Mouse (Mus musculus) effector memory CD4-positive, alpha-beta T cell, adult 5 months (primary cell): Measurements from ENCODE around the gene Ndufa12. TPM values are rescaled to one million over a fixed set of nuclear protein-coding genes. Genes with fewer than 3 reads are reported as not detected.

Source experiments
- polyA plus RNA-seq: library from polyadenylated mRNA; unstranded; fragments of 100-300 nt; shearing (Covaris generic); gene quantifications from one replicate; pipeline ENCODE4 v1.2.1, GENCODE M21; 2017

Ndufa12 gene
- polyA plus RNA-seq, result 72.4 TPM

DNA sequence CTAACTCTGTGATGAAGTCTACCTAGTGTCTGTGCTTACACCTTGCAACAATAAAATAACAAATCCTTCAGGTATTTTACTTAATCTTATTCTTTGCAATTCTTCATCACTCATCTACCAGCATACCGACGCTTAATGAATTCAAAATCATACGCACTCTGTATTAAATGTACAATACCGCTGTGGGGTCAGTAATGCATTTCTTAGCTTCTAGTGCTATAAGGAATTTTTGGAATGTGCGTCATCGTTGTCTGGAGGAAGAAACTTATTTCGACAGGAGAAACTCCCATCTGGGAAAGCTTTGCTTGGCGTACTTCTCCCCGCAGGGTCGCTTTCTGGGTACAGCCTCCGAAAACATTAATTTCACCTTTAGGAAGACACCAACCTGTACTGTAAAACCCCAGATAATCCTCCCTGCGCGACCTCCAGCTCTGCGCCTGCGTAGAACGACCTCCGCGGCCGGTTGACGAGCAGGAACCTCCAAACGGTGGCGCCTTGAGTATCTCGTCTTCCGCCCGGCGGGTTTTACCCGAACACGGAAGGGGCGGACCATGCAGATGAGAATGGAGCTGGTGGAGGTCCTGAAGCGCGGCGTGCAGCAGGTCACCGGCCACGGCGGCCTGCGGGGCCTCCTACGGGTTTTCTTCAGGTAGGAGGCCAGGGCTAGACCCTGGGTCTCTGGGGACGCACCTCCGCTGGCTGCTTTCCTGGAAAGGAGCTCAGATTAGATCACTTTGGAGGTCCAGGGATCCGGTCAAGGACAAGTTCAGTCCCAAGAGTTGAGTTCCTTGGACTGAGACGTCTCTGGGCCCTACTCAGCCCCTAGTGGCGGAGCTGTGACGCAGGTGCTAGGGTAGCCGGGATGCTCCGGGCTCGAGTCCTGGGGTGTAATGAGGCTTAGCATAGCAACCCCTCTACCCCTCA, at the start of gene Ndufa12:
Ndufa12 (plus strand) TSS at position 239 of the 924 bp plus-strand sequence.

Other genes with a start within 250 kb of the Ndufa12 start
- 8.4 TPM for gene Vezt, start 162.9 kb upstream of the Ndufa12 start, polyA plus RNA-seq
- 4.4 TPM for gene Fgd6, start 162.7 kb upstream of the Ndufa12 start, polyA plus RNA-seq
- 4.5 TPM for gene Nr2c1, start 50.7 kb upstream of the Ndufa12 start, polyA plus RNA-seq
- gene Gm4792, start 100.0 kb downstream of the Ndufa12 start, polyA plus RNA-seq, result not detected
- gene Tmcc3, start 113.2 kb downstream of the Ndufa12 start, polyA plus RNA-seq, result 1.2 TPM